Mouse (Mus musculus): Measurements from ENCODE around the gene Ube2s. TPM values are rescaled to one million over a fixed set of nuclear protein-coding genes. Genes with fewer than 3 reads are reported as not detected.

Ube2s gene
- total and polyA plus RNA-seq, 3 experiments = 341 to 740 TPM; not detected in 1

DNA sequence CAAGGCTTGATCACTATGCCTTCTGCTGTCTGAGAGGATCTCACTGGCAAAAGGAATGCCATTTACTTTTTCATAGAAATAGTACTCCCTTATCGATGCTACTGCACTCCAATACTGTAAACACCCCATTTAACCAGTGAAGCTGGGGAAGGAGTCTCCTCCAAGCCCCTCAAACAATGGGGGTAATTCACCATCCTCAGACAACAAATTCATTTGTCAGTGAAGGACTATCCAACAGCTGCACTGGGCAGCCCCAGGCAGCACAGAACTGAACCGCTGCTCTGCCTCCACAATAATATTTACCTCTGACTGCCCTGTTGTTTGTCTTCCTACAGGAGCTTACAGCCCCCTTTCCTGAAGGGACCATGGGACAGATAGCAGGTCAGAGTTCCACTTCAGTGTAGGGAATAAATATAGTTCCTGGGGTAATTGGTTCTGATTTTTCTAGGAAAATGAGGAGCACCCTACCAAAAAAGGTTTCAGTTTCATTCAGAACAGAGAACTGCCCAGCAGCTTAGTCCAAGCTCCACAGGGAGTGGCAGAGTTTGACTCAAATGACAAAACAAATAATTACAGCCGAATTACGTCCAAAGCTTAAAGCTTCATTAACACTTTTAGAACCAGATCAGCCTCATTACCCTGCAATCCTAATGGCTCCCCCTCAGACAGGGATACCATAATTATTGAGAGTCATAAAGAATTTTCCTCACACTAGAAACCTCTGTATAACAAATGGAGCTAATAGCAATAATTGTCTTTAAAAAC, 47.3 kb downstream of the Ube2s start:
- no peaks in the 10 kb centered on the region for H3K36me3 ChIP-seq (ENCODE audit: control insufficient read depth in 1 of 2, insufficient read depth in 2 of 2, low read length in 2 of 2)
- H3K4me1 ChIP-seq (ENCODE audit: control insufficient read depth in 1 of 2, insufficient read depth in 2 of 2, low read length in 2 of 2) = no peaks in the 10 kb centered on the region
- no peak overlapping the region for H3K27ac ChIP-seq (ENCODE audit: control insufficient read depth, low read depth, low read length)
- H3K27me3 ChIP-seq (ENCODE audit: control insufficient read depth in 1 of 2, insufficient read depth in 2 of 2, low read length in 2 of 2) = peaks cover 3 to 6% of the 10 kb centered on the region in 2 experiments
- no peak overlapping the region for H3K4me3 ChIP-seq (ENCODE audit: control insufficient read depth in 1 of 2, insufficient read depth in 1 of 2, low read depth in 2 of 2, low read length in 2 of 2)
- no peak overlapping the region for H3K9ac ChIP-seq (ENCODE audit: control insufficient read depth, low read depth, low read length, poor library complexity, severe bottlenecking)
- no peak for DNase-seq (ENCODE audit: low read depth, low spot score)
- no peak for TF ChIP-seq HCFC1 (IDR thresholded peaks at IDR 0.05; ENCODE audit: low read depth, low read length)
- TF ChIP-seq MYC (IDR thresholded peaks at IDR 0.05; ENCODE audit: low read depth, low read length) = no peak
- TF ChIP-seq POLR2AphosphoS5 (IDR thresholded peaks at IDR 0.05; ENCODE audit: borderline replicate concordance, low read depth, low read length) = no peak
- TF ChIP-seq NELFE (IDR thresholded peaks at IDR 0.05; ENCODE audit: low read depth, low read length) = no peak
- TF ChIP-seq ZNF384 (IDR thresholded peaks at IDR 0.05; ENCODE audit: low read depth, low read length) = no peak
- TF ChIP-seq CHD1 (IDR thresholded peaks at IDR 0.05; ENCODE audit: low read depth, low read length) = no peak
- TF ChIP-seq KAT2A (conservative IDR thresholded peaks at IDR 0.05; ENCODE audit: low read depth, low read length) = no peak
- no peaks in the 10 kb centered on the region for H3K9me3 ChIP-seq (replicated peaks; ENCODE audit: insufficient read depth, low read length)
- H3K79me2 ChIP-seq (ENCODE audit: control insufficient read depth, insufficient read depth, low read length, poor library complexity) = no peaks in the 10 kb centered on the region

DNA sequence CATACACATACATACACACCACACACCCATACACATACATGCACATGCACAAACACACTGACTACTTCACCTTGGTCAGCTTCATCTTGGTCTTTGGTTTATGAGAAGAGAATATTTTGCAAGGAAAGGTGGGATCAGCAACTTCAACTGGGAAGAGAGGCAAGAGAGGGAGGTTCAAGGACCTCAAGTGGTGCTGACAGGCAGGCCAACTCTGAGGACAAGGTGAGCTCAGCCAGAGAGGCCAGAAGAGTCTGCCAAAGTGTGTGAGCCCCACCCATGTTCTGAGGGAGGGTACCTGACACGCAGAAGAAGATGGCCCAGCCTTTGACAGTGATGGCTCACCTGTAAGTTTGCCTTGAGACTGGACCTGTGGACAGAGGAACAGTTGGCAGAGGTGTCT, 52.7 kb downstream of the Ube2s start:
- Histone ChIP-seq H3K79me2 (ENCODE audit: control insufficient read depth, insufficient read depth, low read length, poor library complexity) (no peaks in the 10 kb centered on the region), H3K4me1 (ENCODE audit: control insufficient read depth in 1 of 2, insufficient read depth in 2 of 2, low read length in 2 of 2) (no peaks in the 10 kb centered on the region), H3K9ac (ENCODE audit: control insufficient read depth, low read depth, low read length, poor library complexity, severe bottlenecking) (no peak overlapping the region), H3K36me3 (ENCODE audit: control insufficient read depth in 1 of 2, insufficient read depth in 2 of 2, low read length in 2 of 2) (no peaks in the 10 kb centered on the region), H3K27me3 (ENCODE audit: control insufficient read depth in 1 of 2, insufficient read depth in 2 of 2, low read length in 2 of 2) (peaks cover 0 to 2% of the 10 kb centered on the region in 2 experiments; a peak in 3 of 4 replicates), H3K4me3 (ENCODE audit: control insufficient read depth in 1 of 2, insufficient read depth in 1 of 2, low read depth in 2 of 2, low read length in 2 of 2) (no peak overlapping the region), H3K9me3 (replicated peaks; ENCODE audit: insufficient read depth, low read length) (no peaks in the 10 kb centered on the region), H3K27ac (ENCODE audit: control insufficient read depth, low read depth, low read length) (no peak overlapping the region)
- TF ChIP-seq TBP (IDR thresholded peaks at IDR 0.05; ENCODE audit: low read depth, low read length) (no peak), POLR2A (IDR thresholded peaks at IDR 0.05; ENCODE audit: control insufficient read depth in 1 of 2, insufficient read depth in 1 of 2, low read depth in 1 of 2, low read length in 2 of 2, poor library complexity in 1 of 2) (no peak), ZNF384 (IDR thresholded peaks at IDR 0.05; ENCODE audit: low read depth, low read length) (no peak), ZC3H11A (IDR thresholded peaks at IDR 0.05; ENCODE audit: low read depth, low read length) (no peak), USF2 (IDR thresholded peaks at IDR 0.05; ENCODE audit: borderline replicate concordance in 1 of 2, insufficient read depth in 1 of 2, low read depth in 1 of 2, low read length in 2 of 2) (no peak)
- DNase-seq (ENCODE audit: low read depth, low spot score) = no peak

DNA sequence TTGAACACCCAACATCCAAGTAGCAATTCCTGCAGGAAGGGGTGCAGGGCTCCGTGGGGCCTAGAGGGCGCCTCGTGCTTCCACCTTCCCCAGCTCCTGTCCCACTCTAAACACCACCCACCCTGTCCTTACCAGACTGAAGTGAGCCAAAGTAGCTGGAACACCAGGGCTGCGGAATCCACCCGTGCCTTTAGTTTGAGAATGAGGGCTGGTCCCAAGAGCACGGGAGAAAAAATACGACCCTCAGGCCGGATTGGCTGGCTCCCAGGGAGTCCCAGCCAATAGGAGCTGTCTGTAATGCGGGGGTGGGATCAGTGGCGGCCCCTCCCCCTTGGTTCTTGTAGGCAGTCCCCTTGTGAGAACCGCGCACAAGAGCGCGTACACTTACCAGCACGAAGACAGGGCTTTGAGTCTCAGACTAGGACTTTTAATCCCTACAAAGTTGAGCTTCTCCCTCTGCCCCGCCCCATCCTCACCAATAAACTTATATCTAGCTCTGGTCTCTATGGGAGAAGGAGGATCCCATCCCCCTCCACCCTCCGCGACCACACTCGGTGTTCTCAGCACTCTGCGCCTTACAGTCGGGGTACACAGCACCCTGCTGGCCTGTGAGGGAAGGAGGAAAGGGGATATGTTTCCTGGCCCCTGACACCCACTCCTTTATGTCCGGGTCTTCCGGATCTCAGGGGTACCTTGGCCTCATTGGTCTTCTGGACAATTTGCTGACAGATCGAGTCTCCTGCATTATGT, 59.4 kb downstream of the Ube2s start, which contains the start of gene Cox6b2:
Gene Cox6b2 (minus strand): TSS at position 274 of the 750 bp plus-strand sequence.
- Histone ChIP-seq H3K27me3 (ENCODE audit: control insufficient read depth in 1 of 2, insufficient read depth in 2 of 2, low read length in 2 of 2) (no peaks in the 10 kb centered on the region; a peak in 1 of 4 replicates), H3K36me3 (ENCODE audit: control insufficient read depth in 1 of 2, insufficient read depth in 2 of 2, low read length in 2 of 2) (no peaks in the 10 kb centered on the region), H3K4me1 (ENCODE audit: control insufficient read depth in 1 of 2, insufficient read depth in 2 of 2, low read length in 2 of 2) (peaks cover 0 to 8% of the 10 kb centered on the region in 2 experiments; a peak in 3 of 4 replicates), H3K4me3 (ENCODE audit: control insufficient read depth in 1 of 2, insufficient read depth in 1 of 2, low read depth in 2 of 2, low read length in 2 of 2) (peak within 1 kb of the TSS; percentile 60 to 94), H3K9ac (ENCODE audit: control insufficient read depth, low read depth, low read length, poor library complexity, severe bottlenecking) (peak within 1 kb of the TSS; percentile 65), H3K27ac (ENCODE audit: control insufficient read depth, low read depth, low read length) (peak within 1 kb of the TSS; percentile 33), H3K9me3 (replicated peaks; ENCODE audit: insufficient read depth, low read length) (no peaks in the 10 kb centered on the region), H3K79me2 (ENCODE audit: control insufficient read depth, insufficient read depth, low read length, poor library complexity) (no peaks in the 10 kb centered on the region; the same call in 1 of the 2 replicates)
- TF ChIP-seq MAX (IDR thresholded peaks at IDR 0.05; ENCODE audit: low read length) (peak; percentile 78), MYB (IDR thresholded peaks at IDR 0.05; ENCODE audit: low read depth, low read length) (no peak), E2F4 (IDR thresholded peaks at IDR 0.05; ENCODE audit: borderline replicate concordance, low read depth, low read length) (no peak), POLR2A (IDR thresholded peaks at IDR 0.05; ENCODE audit: control insufficient read depth in 1 of 2, insufficient read depth in 1 of 2, low read depth in 1 of 2, low read length in 2 of 2, poor library complexity in 1 of 2) (peak; percentile 62 to 92; a peak in 3 of 4 replicates), USF2 (IDR thresholded peaks at IDR 0.05; ENCODE audit: borderline replicate concordance in 1 of 2, insufficient read depth in 1 of 2, low read depth in 1 of 2, low read length in 2 of 2) (no peak), BHLHE40 (IDR thresholded peaks at IDR 0.05; ENCODE audit: borderline replicate concordance, low read depth, low read length) (no peak), SIN3A (IDR thresholded peaks at IDR 0.05; ENCODE audit: low read length) (peak; percentile 82), CHD2 (IDR thresholded peaks at IDR 0.05; ENCODE audit: low read length) (no peak), HCFC1 (IDR thresholded peaks at IDR 0.05; ENCODE audit: low read depth, low read length) (peak; percentile 20; the same call in 1 of the 2 replicates), TBP (IDR thresholded peaks at IDR 0.05; ENCODE audit: low read depth, low read length) (peak; percentile 80), ZMIZ1 (IDR thresholded peaks at IDR 0.05; ENCODE audit: low read depth, low read length) (peak; percentile 90), POLR2AphosphoS2 (IDR thresholded peaks at IDR 0.05; ENCODE audit: low read length) (peak; percentile 84; the same call in 1 of the 2 replicates), NELFE (IDR thresholded peaks at IDR 0.05; ENCODE audit: low read depth, low read length) (peak; percentile 74), TAL1 (IDR thresholded peaks at IDR 0.05; ENCODE audit: low read length) (no peak), MXI1 (IDR thresholded peaks at IDR 0.05; ENCODE audit: low read depth, low read length) (peak; percentile 41; the same call in 1 of the 2 replicates)
- DNase-seq (ENCODE audit: low read depth, low spot score) = peak; percentile 98

Data from MEL (cell line).